29 mouse cellular contexts compared by ENCODE assay signal in genomic region chr5:41371461-41371860, GRCm38 (mm10).
"Had no signal": no experiment of that assay in that cellular context is flagged by ENCODE, and none has a peak within 500 bp of the region (broad histone marks: within the 10 kb centered on the region; RNA-seq: fewer than 3 reads in every experiment).

No protein-coding gene starts in this region.

- H3K4me3 ChIP-seq: heart, embryonic 10.5 days; heart, embryonic 12.5 days; heart, embryonic 13.5 days; heart, embryonic 15.5 days; hindbrain, embryonic 10.5 days; hindbrain, embryonic 12.5 days; hindbrain, embryonic 13.5 days; hindbrain, embryonic 15.5 days; intestine, embryonic 15.5 days; kidney, embryonic 15.5 days; left cerebral cortex, adult 2 months had no signal

- H3K27ac ChIP-seq: heart, embryonic 10.5 days; heart, embryonic 13.5 days; heart, embryonic 15.5 days; hindbrain, embryonic 10.5 days; hindbrain, embryonic 12.5 days; hindbrain, embryonic 13.5 days; hindbrain, embryonic 14.5 days; hindbrain, embryonic 15.5 days; hindbrain, postnatal 0 days; intestine, embryonic 15.5 days; kidney, embryonic 15.5 days; kidney, postnatal 0 days; left cerebral cortex, adult 2 months had no signal

- DNase-seq: heart, postnatal 10 days; heart, postnatal 14 days; heart, postnatal 36 days; heart, postnatal 4 days; kidney, adult 11 months; kidney, adult 18-20 months; kidney, adult 2 months; kidney, adult 8-10 months; kidney, adult 9 months; kidney, postnatal 10 days; kidney, postnatal 14 days; kidney, postnatal 25 days; kidney, postnatal 36 days; kidney, postnatal 4 days; layer of hippocampus, adult 9-11 months had no signal
